Mouse (Mus musculus): ENCODE results near the gene Mpig6b. TPM values are rescaled to one million over a fixed set of nuclear protein-coding genes. Genes with fewer than 3 reads are reported as not detected.

The Mpig6b gene
- total RNA-seq, 2 experiments from 2014 or later, result not detected

GRCm38 (mm10) chr17:35022541-35023060 lies 43.4 kb downstream of the Mpig6b start:
- DNase-seq (ENCODE audit: extremely low spot score in 1 of 2, low spot score in 1 of 2), result no peak

- no peak for DNase-seq (ENCODE audit: extremely low spot score in 1 of 2, low spot score in 1 of 2)
Observed at GRCm38 (mm10) chr17:35021842-35022477, 44.0 kb downstream of the Mpig6b start.

- DNase-seq (ENCODE audit: extremely low spot score in 1 of 2, low spot score in 1 of 2), result peak; percentile 89 to 97
Observed at GRCm38 (mm10) chr17:35021163-35021808, 44.7 kb downstream of the Mpig6b start.

GRCm38 (mm10) chr17:35020551-35020950 lies 45.4 kb downstream of the Mpig6b start:
- no peak for DNase-seq (ENCODE audit: extremely low spot score in 1 of 2, low spot score in 1 of 2)

- no peak for DNase-seq (ENCODE audit: extremely low spot score in 1 of 2, low spot score in 1 of 2)
Observed at GRCm38 (mm10) chr17:35019894-35020293, 46.1 kb downstream of the Mpig6b start.

GRCm38 (mm10) chr17:35018171-35018570 lies 47.8 kb downstream of the Mpig6b start:
- no peak for DNase-seq (ENCODE audit: extremely low spot score in 1 of 2, low spot score in 1 of 2)

GRCm38 (mm10) chr17:35017706-35018030 lies 48.3 kb downstream of the Mpig6b start:
- DNase-seq (ENCODE audit: extremely low spot score in 1 of 2, low spot score in 1 of 2), result no peak

- no peak for DNase-seq (ENCODE audit: extremely low spot score in 1 of 2, low spot score in 1 of 2)
Observed at GRCm38 (mm10) chr17:35016791-35017705, 48.9 kb downstream of the Mpig6b start.

GRCm38 (mm10) chr17:35016376-35016775 lies 49.6 kb downstream of the Mpig6b start, which contains the start of gene Vwa7:
TSS of gene Vwa7 (plus strand) at chr17:35016579.
- no peak for DNase-seq (ENCODE audit: extremely low spot score in 1 of 2, low spot score in 1 of 2)

- no peak for DNase-seq (ENCODE audit: extremely low spot score in 1 of 2, low spot score in 1 of 2)
Observed at GRCm38 (mm10) chr17:35015296-35015695, 50.7 kb downstream of the Mpig6b start.

GRCm38 (mm10) chr17:35013221-35013620 lies 52.8 kb downstream of the Mpig6b start:
- DNase-seq (ENCODE audit: extremely low spot score in 1 of 2, low spot score in 1 of 2), result no peak

Other genes with a start within 250 kb of the Mpig6b start
- gene Stk19, start 229.2 kb downstream of the Mpig6b start, total RNA-seq (2021), result 10 to 100 TPM; 57.3 to 59.8 TPM
- 10 to 100 TPM; 36.7 to 37.7 TPM for gene Dxo, start 229.2 kb downstream of the Mpig6b start, total RNA-seq (2021)
- gene Skiv2l, start 216.0 kb downstream of the Mpig6b start, total RNA-seq (2021), result 10 to 100 TPM; 64.7 to 72.4 TPM
- gene Nelfe, start 215.8 kb downstream of the Mpig6b start, total RNA-seq (2021), result 10 to 100 TPM; 32.1 to 39.1 TPM
- under 1 TPM in 1 of 2 experiments, not detected in 1; 0.17 TPM for gene Cfb, start 203.7 kb downstream of the Mpig6b start, total RNA-seq (2021)
- gene Zbtb12, start 186.7 kb downstream of the Mpig6b start, total RNA-seq (2021), result 1 to 10 TPM; 7.3 to 7.7 TPM
- not detected for gene Gm20547, start 184.1 kb downstream of the Mpig6b start, total RNA-seq (2021)
- 1 to 10 TPM in 1 of 2 experiments, under 1 TPM in 1; 0.86 to 1.9 TPM for gene C2, start 167.9 kb downstream of the Mpig6b start, total RNA-seq (2021)
- 100 to 1,000 TPM; 164 to 188 TPM for gene Ehmt2, start 167.7 kb downstream of the Mpig6b start, total RNA-seq (2021)
- gene Slc44a4, start 151.7 kb downstream of the Mpig6b start, total RNA-seq (2021), result under 1 TPM; 0.20 to 0.21 TPM
- gene Neu1, start 134.9 kb downstream of the Mpig6b start, total RNA-seq (2021), result 10 to 100 TPM; 37.2 to 37.4 TPM
- gene Hspa1b, start 106.9 kb downstream of the Mpig6b start, total RNA-seq (2021), result 10 to 100 TPM; 17.0 to 23.5 TPM
- gene Gm20481, start 96.3 kb downstream of the Mpig6b start, total RNA-seq (2021), result not detected
- gene Hspa1a, start 94.0 kb downstream of the Mpig6b start, total RNA-seq (2021), result 10 to 100 TPM; 14.9 to 17.9 TPM
- under 1 TPM; 0.22 to 0.31 TPM for gene Hspa1l, start 93.5 kb downstream of the Mpig6b start, total RNA-seq (2021)
- 10 to 100 TPM; 18.1 to 19.3 TPM for gene Lsm2, start 84.3 kb downstream of the Mpig6b start, total RNA-seq (2021)
- 10 to 100 TPM; 43.7 to 55.6 TPM for gene Vars, start 65.2 kb downstream of the Mpig6b start, total RNA-seq (2021)
- under 1 TPM; 0.07 to 0.23 TPM for gene Vwa7, start 49.6 kb downstream of the Mpig6b start, total RNA-seq (2021)
- gene Sapcd1, start 38.2 kb downstream of the Mpig6b start, total RNA-seq (2021), result 1 to 10 TPM in 1 of 2 experiments, under 1 TPM in 1; 0.64 to 1.1 TPM
- gene Msh5, start 19.4 kb downstream of the Mpig6b start, total RNA-seq (2021), result under 1 TPM; 0.62 to 0.82 TPM
- 10 to 100 TPM in 1 of 2 experiments, 1 to 10 TPM in 1; 9.7 to 10.1 TPM for gene Clic1, start 16.2 kb downstream of the Mpig6b start, total RNA-seq (2021)
- gene Ddah2, start 7.1 kb downstream of the Mpig6b start, total RNA-seq (2021), result 10 to 100 TPM; 19.5 to 20.7 TPM
- gene Ly6g6c, start 796 bp downstream of the Mpig6b start, total RNA-seq (2021), result not detected
- gene Ly6g6e, start 10.7 kb upstream of the Mpig6b start, total RNA-seq (2021), result 1 to 10 TPM; 4.1 to 4.3 TPM
- gene Ly6g6d, start 11.9 kb upstream of the Mpig6b start, total RNA-seq (2021), result 1 to 10 TPM in 1 of 2 experiments, under 1 TPM in 1; 0.80 to 1.2 TPM
- not detected for gene Ly6g6f, start 19.4 kb upstream of the Mpig6b start, total RNA-seq (2021)
- 10 to 100 TPM; 97.9 to 98.1 TPM for gene Abhd16a, start 23.1 kb upstream of the Mpig6b start, total RNA-seq (2021)
- not detected for gene Ly6g5c, start 42.1 kb upstream of the Mpig6b start, total RNA-seq (2021)
- under 1 TPM; 0.42 to 0.54 TPM for gene Ly6g5b, start 49.2 kb upstream of the Mpig6b start, total RNA-seq (2021)
- gene Gpank1, start 55.3 kb upstream of the Mpig6b start, total RNA-seq (2021), result 10 to 100 TPM; 14.2 to 14.4 TPM
- gene Csnk2b, start 55.9 kb upstream of the Mpig6b start, total RNA-seq (2021), result 100 to 1,000 TPM; 179 to 181 TPM
- 10 to 100 TPM; 27.0 to 27.3 TPM for gene D17H6S53E, start 60.2 kb upstream of the Mpig6b start, total RNA-seq (2021)
- gene Apom, start 65.9 kb upstream of the Mpig6b start, total RNA-seq (2021), result not detected
- 100 to 1,000 TPM; 290 to 320 TPM for gene Bag6, start 69.0 kb upstream of the Mpig6b start, total RNA-seq (2021)
- 100 to 1,000 TPM; 302 to 353 TPM for gene Prrc2a, start 98.7 kb upstream of the Mpig6b start, total RNA-seq (2021)
- 10 to 100 TPM; 10.4 to 10.8 TPM for gene Aif1, start 109.9 kb upstream of the Mpig6b start, total RNA-seq (2021)
- gene Lst1, start 122.3 kb upstream of the Mpig6b start, total RNA-seq (2021), result 1 to 10 TPM; 8.1 to 8.9 TPM
- under 1 TPM; 0.42 to 0.54 TPM for gene Ltb, start 128.3 kb upstream of the Mpig6b start, total RNA-seq (2021)
- not detected for gene Tnf, start 135.8 kb upstream of the Mpig6b start, total RNA-seq (2021)
- gene Lta, start 139.2 kb upstream of the Mpig6b start, total RNA-seq (2021), result under 1 TPM in 1 of 2 experiments, not detected in 1; 0.20 TPM
- gene Gm16181, start 154.7 kb upstream of the Mpig6b start, total RNA-seq (2021), result not detected
- 100 to 1,000 TPM; 607 to 639 TPM for gene Atp6v1g2, start 167.5 kb upstream of the Mpig6b start, total RNA-seq (2021)
- 10 to 100 TPM; 13.7 to 14.8 TPM for gene Nfkbil1, start 169.6 kb upstream of the Mpig6b start, total RNA-seq (2021)
- 100 to 1,000 TPM; 213 to 229 TPM for gene Ddx39b, start 175.6 kb upstream of the Mpig6b start, total RNA-seq (2021)
- 10 to 100 TPM; 14.6 to 15.9 TPM for gene H2-D1, start 196.5 kb upstream of the Mpig6b start, total RNA-seq (2021)

All from layer of hippocampus, postnatal 25 days (tissue).